Mouse (Mus musculus) thymus, adult 2 months (tissue): ENCODE data around the gene Exoc6b.

ENCODE experiments used
- CTCF ChIP-seq: fragments of 200-500 bp; IDR thresholded peaks from 2 replicates; pipeline ENCODE4 v1.5.1; 2012; ENCODE audit warnings: mild to moderate bottlenecking, control low read depth, low read length, moderate library complexity, borderline replicate concordance; ENCODE audit not compliant: control insufficient read depth, poor library complexity, insufficient read depth; ENCODE audit errors: extremely low read depth
- POLR2A ChIP-seq: fragments of 200-500 bp; IDR thresholded peaks from 2 replicates; pipeline ENCODE4 v1.6.1; 2012; ENCODE audit warnings: mild to moderate bottlenecking, low read length, control low read depth, moderate library complexity; ENCODE audit not compliant: control insufficient read depth, poor library complexity, insufficient read depth; ENCODE audit errors: extremely low read depth

- TF ChIP-seq CTCF, result no peak
- no peak for TF ChIP-seq POLR2A
These were observed 18.2 kb downstream of the Exoc6b start for GRCm38 (mm10) chr6:85051109-85051508.
